Mouse (Mus musculus) urinary bladder, postnatal 25 days (tissue): ENCODE data around the gene Gapvd1.
"Not testable (repeated sequence)": the region's sequence is repeated elsewhere in the genome, so short reads cannot be mapped to it uniquely, and the experiment has no call there.

ENCODE experiments used
- DNase-seq: peaks from one replicate; pipeline ENCODE4 v3.0.0; 2022; ENCODE audit warnings: low spot score

The Gapvd1 gene

GRCm38 (mm10) chr2:34754551-34755358 is at the start of gene Gapvd1:
Gene Gapvd1, minus strand, starts transcription at chr2:34755232.
- DNase-seq: peak; percentile 7

GRCm38 (mm10) chr2:34804815-34805214 is 49.8 kb upstream of the Gapvd1 start:
- no peak for DNase-seq

GRCm38 (mm10) chr2:34804172-34804571 is 49.1 kb upstream of the Gapvd1 start:
- DNase-seq: no peak

- DNase-seq: no peak
Measured at GRCm38 (mm10) chr2:34803746-34804145, 48.7 kb upstream of the Gapvd1 start.

GRCm38 (mm10) chr2:34802565-34803245 is 47.7 kb upstream of the Gapvd1 start:
- DNase-seq: not testable (repeated sequence)

- DNase-seq: peak; percentile 94
Measured at GRCm38 (mm10) chr2:34801516-34802482, 46.8 kb upstream of the Gapvd1 start.

- no peak for DNase-seq
Measured at GRCm38 (mm10) chr2:34800371-34800770, 45.3 kb upstream of the Gapvd1 start.

- peak; percentile 78 for DNase-seq
Measured at GRCm38 (mm10) chr2:34799357-34800256, 44.6 kb upstream of the Gapvd1 start, which contains the start of gene Rabepk. Gene Rabepk, minus strand, starts transcription at chr2:34799912.

GRCm38 (mm10) chr2:34795426-34795825 is 40.4 kb upstream of the Gapvd1 start:
- DNase-seq: no peak

GRCm38 (mm10) chr2:34794511-34794910 is 39.5 kb upstream of the Gapvd1 start:
- DNase-seq: no peak

- DNase-seq: not testable (repeated sequence)
Measured at GRCm38 (mm10) chr2:34792543-34792942, 37.5 kb upstream of the Gapvd1 start.

- no peak for DNase-seq
Measured at GRCm38 (mm10) chr2:34790282-34790681, 35.2 kb upstream of the Gapvd1 start.

GRCm38 (mm10) chr2:34784085-34784484 is 29.1 kb upstream of the Gapvd1 start:
- DNase-seq: peak; percentile 29

GRCm38 (mm10) chr2:34783064-34784020 is 28.3 kb upstream of the Gapvd1 start:
- DNase-seq: no peak

GRCm38 (mm10) chr2:34777237-34777868 is 22.3 kb upstream of the Gapvd1 start:
- DNase-seq: no peak

GRCm38 (mm10) chr2:34774493-34774892 is 19.5 kb upstream of the Gapvd1 start:
- DNase-seq: no peak

- no peak for DNase-seq
Measured at GRCm38 (mm10) chr2:34773673-34774072, 18.6 kb upstream of the Gapvd1 start.

- DNase-seq: no peak
Measured at GRCm38 (mm10) chr2:34772252-34773235, 17.5 kb upstream of the Gapvd1 start.
